In genomic region chr10:81069836-81070235, GRCm38 (mm10) we compare ENCODE assay signal across 8 mouse cellular contexts. TPM values are rescaled to one million over a fixed set of nuclear protein-coding genes. Genes with fewer than 3 reads are reported as not detected.
A peak's percentile ranks its signal among the peaks of the same experiment; 100 is the strongest.
DNase-seq lines count a peak whose midpoint lies in the region; ATAC-seq and TF ChIP-seq lines count a peak whose summit lies in the region.

Gene Thop1 (plus strand): TSS chr10:81070035.

- H3K36me3 ChIP-seq in heart, embryonic 12.5 days: peaks cover 22% of the 10 kb centered on the region
- 0 out of 2 replicates have a peak, but pooled peaks cover 8% of the 10 kb centered on the region for H3K36me3 ChIP-seq in kidney, postnatal 0 days (ENCODE audit: insufficient read depth, low read length)
- peaks cover 20% of the 10 kb centered on the region for H3K36me3 ChIP-seq in liver, embryonic 11.5 days (ENCODE audit: control insufficient read depth, insufficient read depth, low read length)
- H3K36me3 ChIP-seq in stomach, embryonic 14.5 days (ENCODE audit: control insufficient read depth, insufficient read depth, low read length): peaks cover 14% of the 10 kb centered on the region

- ATAC-seq in erythroid progenitor cell, adult 5-6 weeks (replicated peaks; ENCODE audit: low FRiP score, poor library complexity, severe bottlenecking): peak; percentile 93
- ATAC-seq in heart, embryonic 12.5 days (ENCODE audit: insufficient number of reproducible peaks, low FRiP score): peak; percentile 95
- peak; percentile 95 for ATAC-seq in kidney, postnatal 0 days (replicated peaks; ENCODE audit: low FRiP score, low read depth)
- ATAC-seq in liver, embryonic 11.5 days (replicated peaks; ENCODE audit: low FRiP score): peak; percentile 95
- peak; percentile 96 for ATAC-seq in stomach, embryonic 14.5 days (ENCODE audit: insufficient number of reproducible peaks, insufficient read depth, low FRiP score, low read depth)

- peaks cover 15% of the 10 kb centered on the region for H3K4me1 ChIP-seq in heart, embryonic 12.5 days (replicated peaks)
- peaks cover 8% of the 10 kb centered on the region for H3K4me1 ChIP-seq in kidney, postnatal 0 days (replicated peaks; ENCODE audit: insufficient read depth, low read length)
- H3K4me1 ChIP-seq in liver, embryonic 11.5 days (replicated peaks; ENCODE audit: control insufficient read depth, insufficient read depth, low read length): peaks cover 7% of the 10 kb centered on the region; the same call in 1 of the 2 replicates
- peaks cover 6% of the 10 kb centered on the region for H3K4me1 ChIP-seq in stomach, embryonic 14.5 days (ENCODE audit: control insufficient read depth, insufficient read depth, low read length)

- under 1% methylated on average over 35 of the region's 35 CpGs for WGBS in heart, embryonic 12.5 days
- WGBS in kidney, postnatal 0 days: under 1% methylated on average over 35 of the region's 35 CpGs
- WGBS in liver, embryonic 11.5 days: 0% methylated on average over 35 of the region's 35 CpGs
- under 1% methylated on average over 35 of the region's 35 CpGs for WGBS in stomach, embryonic 14.5 days

- no peaks in the 10 kb centered on the region for H3K27me3 ChIP-seq in heart, embryonic 12.5 days (replicated peaks)
- H3K27me3 ChIP-seq in kidney, postnatal 0 days (ENCODE audit: insufficient read depth, low read length): no peaks in the 10 kb centered on the region
- no peaks in the 10 kb centered on the region for H3K27me3 ChIP-seq in liver, embryonic 11.5 days (replicated peaks; ENCODE audit: control insufficient read depth, insufficient read depth, low read length)
- H3K27me3 ChIP-seq in stomach, embryonic 14.5 days (ENCODE audit: control insufficient read depth, insufficient read depth, low read length): no peaks in the 10 kb centered on the region

- H3K4me2 ChIP-seq in heart, embryonic 12.5 days: peak within 1 kb of the TSS; percentile 77
- peak within 1 kb of the TSS; percentile 84 for H3K4me2 ChIP-seq in kidney, postnatal 0 days (ENCODE audit: low read length)
- peak within 1 kb of the TSS; percentile 65 for H3K4me2 ChIP-seq in liver, embryonic 11.5 days
- H3K4me2 ChIP-seq in stomach, embryonic 14.5 days (replicated peaks; ENCODE audit: low read depth, low read length): peak within 1 kb of the TSS; percentile 51

- no peaks in the 10 kb centered on the region for H3K9me3 ChIP-seq in heart, embryonic 12.5 days (replicated peaks)
- H3K9me3 ChIP-seq in kidney, postnatal 0 days (replicated peaks; ENCODE audit: low read length): no peaks in the 10 kb centered on the region
- no peaks in the 10 kb centered on the region for H3K9me3 ChIP-seq in liver, embryonic 11.5 days (ENCODE audit: control insufficient read depth, low read length)
- H3K9me3 ChIP-seq in stomach, embryonic 14.5 days (ENCODE audit: control insufficient read depth, low read depth, low read length): no peaks in the 10 kb centered on the region

- DNase-seq in CD4-positive helper T cell, adult 2 months (ENCODE audit: low read depth, low spot score): peak; percentile 99
- DNase-seq in brain, embryonic 18.5 days (ENCODE audit: low read depth, low spot score): peak; percentile 99
- DNase-seq in kidney, postnatal 0 days (ENCODE audit: low spot score): peak; percentile 99
- DNase-seq in liver, embryonic 11.5 days (ENCODE audit: low spot score): peak; percentile 98
- peak; percentile 100 for DNase-seq in naive thymus-derived CD4-positive, alpha-beta T cell, adult 2 months (ENCODE audit: low read depth)

- peak within 1 kb of the TSS; percentile 85 for H3K9ac ChIP-seq in heart, embryonic 12.5 days
- H3K9ac ChIP-seq in kidney, postnatal 0 days (ENCODE audit: low read depth, low read length): peak within 1 kb of the TSS; percentile 70
- H3K9ac ChIP-seq in liver, embryonic 11.5 days (ENCODE audit: low read depth, low read length): peak within 1 kb of the TSS; percentile 80
- peak within 1 kb of the TSS; percentile 52 for H3K9ac ChIP-seq in stomach, embryonic 14.5 days (replicated peaks; ENCODE audit: low read depth, low read length)

- H3K27ac ChIP-seq in heart, embryonic 12.5 days (ENCODE audit: poor library complexity, severe bottlenecking): no peak within 1 kb of the TSS; the same call in 1 of the 2 replicates
- 0 out of 2 replicates have a peak within 1 kb of the TSS, but pooled peaks have one; percentile 44 for H3K27ac ChIP-seq in kidney, postnatal 0 days
- H3K27ac ChIP-seq in liver, embryonic 11.5 days (ENCODE audit: low read depth, low read length): no peak within 1 kb of the TSS
- H3K27ac ChIP-seq in stomach, embryonic 14.5 days (ENCODE audit: low read length): no peak within 1 kb of the TSS

- H3K4me3 ChIP-seq in heart, embryonic 12.5 days: peak within 1 kb of the TSS; percentile 75
- H3K4me3 ChIP-seq in kidney, postnatal 0 days (replicated peaks; ENCODE audit: low read depth, low read length): peak within 1 kb of the TSS; percentile 57
- peak within 1 kb of the TSS; percentile 70 for H3K4me3 ChIP-seq in liver, embryonic 11.5 days (ENCODE audit: low read depth, low read length)
- H3K4me3 ChIP-seq in stomach, embryonic 14.5 days (ENCODE audit: low read depth, low read length): peak within 1 kb of the TSS; percentile 51

- TF ChIP-seq CTCF in kidney, postnatal 0 days (IDR thresholded peaks at IDR 0.05; ENCODE audit: low read depth): no peak

RNA-seq across cellular contexts. Expression of gene Thop1, which starts in this region (rescaled TPM):
- total RNA-seq in erythroid progenitor cell, adult 5-6 weeks (2015; ENCODE audit: low replicate concordance): 2.9 and 4.3 TPM in 2 replicates
- 3.2 and 22.8 TPM in 2 replicates for total RNA-seq in erythroid progenitor cell, adult 5-6 weeks (2017; ENCODE audit: low replicate concordance)
- polyA plus RNA-seq in heart, embryonic 12.5 days (2016; fragmentation: Nextera tagmentation; extraction: Ambion mirVana): 35.5 and 36.6 TPM in 2 replicates
- 30.6 and 34.2 TPM in 2 replicates for polyA plus RNA-seq in kidney, postnatal 0 days (2015; fragmentation: Nextera tagmentation; extraction: Ambion mirVana)
- polyA plus RNA-seq in liver, embryonic 11.5 days (2014; fragmentation: Nextera tagmentation; extraction: Ambion mirVana): 80.3 and 84.0 TPM in 2 replicates
- 38.2 and 39.9 TPM in 2 replicates for polyA plus RNA-seq in stomach, embryonic 14.5 days (2014; fragmentation: Nextera tagmentation; extraction: Ambion mirVana)
